Mouse (Mus musculus) monocyte, adult 2 months (primary cell): ENCODE measurements around the gene Chrna9.

Source experiments
- DNase-seq, 2 experiments: peaks; one replicate each; pipeline ENCODE4 v3.0.0; 2022; ENCODE audit warnings: low spot score in 2 of 2, low read depth in 1 of 2

Chrna9 gene

GRCm38 (mm10) chr5:66008245-66008967 is 73.7 kb downstream of the Chrna9 start:
- no peak for DNase-seq

- DNase-seq, result no peak
Observed at GRCm38 (mm10) chr5:66013999-66014398, 79.3 kb downstream of the Chrna9 start.

GRCm38 (mm10) chr5:66014437-66014836 is 79.7 kb downstream of the Chrna9 start:
- DNase-seq, result no peak

- DNase-seq, result no peak
Observed at GRCm38 (mm10) chr5:66015449-66015961, 80.8 kb downstream of the Chrna9 start.

- no peak for DNase-seq
Observed at GRCm38 (mm10) chr5:66026796-66027195, 92.1 kb downstream of the Chrna9 start.
